Mouse (Mus musculus) hindbrain, embryonic 14.5 days (tissue): ENCODE data around the gene Gm28434. TPM values are rescaled to one million over a fixed set of nuclear protein-coding genes. Genes with fewer than 3 reads are reported as not detected.

ENCODE experiments used
- ATAC-seq: fragments of 200-750 bp; cut with Nextera tagmentation; 2 replicates; pipeline ENCODE4 v1.8.0; 2017; ENCODE audit warnings: moderate number of reproducible peaks, mild to moderate bottlenecking, moderate TSS enrichment, moderate library complexity; ENCODE audit not compliant: low FRiP score
- DNase-seq: peaks from one replicate; pipeline ENCODE4 v3.0.0-alpha.2; 2015; ENCODE audit warnings: low spot score
- H3K27ac ChIP-seq: fragments of 300-500 bp; sonication (generic); 2 replicates; pipeline ENCODE4 v1.5.1; 2014; ENCODE audit warnings: mild to moderate bottlenecking, moderate library complexity
- H3K27me3 ChIP-seq: fragments of 300-500 bp; sonication (generic); 2 replicates; pipeline ENCODE4 v1.6.1; 2014; ENCODE audit warnings: mild to moderate bottlenecking, low read length, mixed read lengths; ENCODE audit not compliant: control insufficient read depth, insufficient read depth
- H3K36me3 ChIP-seq: fragments of 300-500 bp; sonication (generic); replicated peaks from 2 replicates; pipeline ENCODE4 v1.6.1; 2014; ENCODE audit not compliant: control insufficient read depth, insufficient read depth
- H3K4me1 ChIP-seq: fragments of 300-500 bp; sonication (generic); replicated peaks from 2 replicates; pipeline ENCODE4 v1.6.1; 2014; ENCODE audit warnings: antibody characterized with exemption, low read length, mixed read lengths; ENCODE audit not compliant: control insufficient read depth, insufficient read depth
- H3K4me2 ChIP-seq: fragments of 300-500 bp; sonication (generic); replicated peaks from 2 replicates; pipeline ENCODE4 v1.6.1; 2014; ENCODE audit warnings: mild to moderate bottlenecking, moderate library complexity
- H3K4me3 ChIP-seq: fragments of 300-500 bp; sonication (generic); replicated peaks from 2 replicates; pipeline ENCODE4 v1.5.1; 2014; ENCODE audit warnings: mild to moderate bottlenecking, low read length
- H3K9ac ChIP-seq: fragments of 300-500 bp; sonication (generic); 2 replicates; pipeline ENCODE4 v1.6.1; 2014
- H3K9me3 ChIP-seq: fragments of 300-500 bp; sonication (generic); 2 replicates; pipeline ENCODE4 v1.6.1; 2016; ENCODE audit warnings: low read length; ENCODE audit not compliant: control insufficient read depth
- polyA plus RNA-seq: library from polyadenylated mRNA; unstranded; fragments of >200 nt; fragmentation: Nextera tagmentation; extraction: Ambion mirVana; gene quantifications from 2 replicates; pipeline ENCODE4 v1.2.1, GENCODE M21; 2014

The Gm28434 gene
- polyA plus RNA-seq, 1 experiment from 2014 or later, result not detected

GRCm38 (mm10) chr5:88005241-88005640 is 35.9 kb downstream of the Gm28434 start:
- H3K36me3 ChIP-seq, result no peaks in the 10 kb centered on the region
- H3K9ac ChIP-seq, result no peak overlapping the region
- H3K27me3 ChIP-seq, result no peaks in the 10 kb centered on the region
- no peak for DNase-seq
- H3K4me2 ChIP-seq, result no peak overlapping the region
- no peak for ATAC-seq
- no peak overlapping the region for H3K4me3 ChIP-seq
- H3K27ac ChIP-seq, result no peak overlapping the region
- no peaks in the 10 kb centered on the region for H3K9me3 ChIP-seq
- no peaks in the 10 kb centered on the region for H3K4me1 ChIP-seq

Other genes starting within 250 kb of the Gm28434 start
- not detected in 2 replicates for gene Csn1s2a, start 194.9 kb upstream of the Gm28434 start, polyA plus RNA-seq
- gene Csn1s2b, start 161.4 kb upstream of the Gm28434 start, polyA plus RNA-seq, result 0.25 TPM in 1 of 2 replicates, not detected in the other
- gene Prr27, start 143.8 kb upstream of the Gm28434 start, polyA plus RNA-seq, result not detected in 2 replicates
- not detected in 2 replicates for gene Odam, start 84.5 kb upstream of the Gm28434 start, polyA plus RNA-seq
- gene Csn3, start 43.9 kb upstream of the Gm28434 start, polyA plus RNA-seq, result not detected in 2 replicates
- not detected in 2 replicates for gene 2310003L06Rik, start 58 bp upstream of the Gm28434 start, polyA plus RNA-seq
- gene Cabs1, start 9.9 kb downstream of the Gm28434 start, polyA plus RNA-seq, result not detected in 2 replicates
- not detected in 2 replicates for gene Smr3a, start 33.0 kb downstream of the Gm28434 start, polyA plus RNA-seq
- gene Smr2, start 117.0 kb downstream of the Gm28434 start, polyA plus RNA-seq, result not detected in 2 replicates
- gene Gm11116, start 142.0 kb downstream of the Gm28434 start, polyA plus RNA-seq, result not detected in 2 replicates
- not detected in 2 replicates for gene Gm11115, start 184.6 kb downstream of the Gm28434 start, polyA plus RNA-seq